Mouse (Mus musculus): ENCODE measurements around the gene Cib4. TPM values are rescaled to one million over a fixed set of nuclear protein-coding genes. Genes with fewer than 3 reads are reported as not detected.

The Cib4 gene
- total RNA-seq (2022), result not detected

- DNase-seq (ENCODE audit: low spot score in 2 of 2), result no peak
Observed at GRCm38 (mm10) chr5:30545698-30546097, at the start of gene Cib4. Cib4 (minus strand) TSS chr5:30545836.

- no peak for DNase-seq (ENCODE audit: low spot score in 2 of 2)
Observed at GRCm38 (mm10) chr5:30594953-30595560, 49.4 kb upstream of the Cib4 start.

GRCm38 (mm10) chr5:30593811-30594504 lies 48.3 kb upstream of the Cib4 start:
- no peak for DNase-seq (ENCODE audit: low spot score in 2 of 2)

- no peak for DNase-seq (ENCODE audit: low spot score in 2 of 2)
Observed at GRCm38 (mm10) chr5:30593360-30593759, 47.7 kb upstream of the Cib4 start.

GRCm38 (mm10) chr5:30592279-30592980 lies 46.8 kb upstream of the Cib4 start:
- no peak for DNase-seq (ENCODE audit: low spot score in 2 of 2)

- no peak for DNase-seq (ENCODE audit: low spot score in 2 of 2)
Observed at GRCm38 (mm10) chr5:30591786-30592185, 46.1 kb upstream of the Cib4 start.

GRCm38 (mm10) chr5:30591205-30591731 lies 45.6 kb upstream of the Cib4 start:
- DNase-seq (ENCODE audit: low spot score in 2 of 2), result no peak

GRCm38 (mm10) chr5:30590231-30590630 lies 44.6 kb upstream of the Cib4 start:
- DNase-seq (ENCODE audit: low spot score in 2 of 2), result no peak

GRCm38 (mm10) chr5:30589546-30589945 lies 43.9 kb upstream of the Cib4 start:
- DNase-seq (ENCODE audit: low spot score in 2 of 2), result no peak

- no peak for DNase-seq (ENCODE audit: low spot score in 2 of 2)
Observed at GRCm38 (mm10) chr5:30589069-30589468, 43.4 kb upstream of the Cib4 start.

- peak in 1 of 2 experiments; percentile 34 for DNase-seq (ENCODE audit: low spot score in 2 of 2)
Observed at GRCm38 (mm10) chr5:30588301-30588968, 42.8 kb upstream of the Cib4 start.

- no peak for DNase-seq (ENCODE audit: low spot score in 2 of 2)
Observed at GRCm38 (mm10) chr5:30587681-30588300, 42.2 kb upstream of the Cib4 start, which contains the start of gene Kcnk3. Kcnk3 (plus strand) TSS chr5:30588170.

GRCm38 (mm10) chr5:30587101-30587500 lies 41.5 kb upstream of the Cib4 start:
- no peak for DNase-seq (ENCODE audit: low spot score in 2 of 2)

- DNase-seq (ENCODE audit: low spot score in 2 of 2), result no peak
Observed at GRCm38 (mm10) chr5:30586616-30587015, 41.0 kb upstream of the Cib4 start.

- no peak for DNase-seq (ENCODE audit: low spot score in 2 of 2)
Observed at GRCm38 (mm10) chr5:30582017-30582416, 36.4 kb upstream of the Cib4 start.

- no peak for DNase-seq (ENCODE audit: low spot score in 2 of 2)
Observed at GRCm38 (mm10) chr5:30580725-30581124, 35.1 kb upstream of the Cib4 start.

GRCm38 (mm10) chr5:30578445-30579080 lies 32.9 kb upstream of the Cib4 start:
- DNase-seq (ENCODE audit: low spot score in 2 of 2), result no peak

GRCm38 (mm10) chr5:30577654-30578310 lies 32.1 kb upstream of the Cib4 start:
- DNase-seq (ENCODE audit: low spot score in 2 of 2), result peak; percentile 48 to 58

GRCm38 (mm10) chr5:30577251-30577650 lies 31.6 kb upstream of the Cib4 start:
- no peak for DNase-seq (ENCODE audit: low spot score in 2 of 2)

GRCm38 (mm10) chr5:30576233-30576632 lies 30.6 kb upstream of the Cib4 start:
- DNase-seq (ENCODE audit: low spot score in 2 of 2), result no peak
